Mouse (Mus musculus) hindbrain, embryonic 15.5 days (tissue): ENCODE measurements at regions not wholly inside any gene's neighbourhood (a gene's known extent, or its start where the extent isn't known, plus 50 kb on each side); places are given as distances from the start of the nearest gene placed in this dataset.

Source experiments
- ATAC-seq: fragments of 200-750 bp; cut with Nextera tagmentation; 2 replicates; pipeline ENCODE4 v1.8.0; 2017; ENCODE audit warnings: low read depth, moderate number of reproducible peaks, moderate TSS enrichment; ENCODE audit not compliant: low FRiP score
- H3K27ac ChIP-seq: fragments of 300-500 bp; sonication (generic); replicated peaks from 2 replicates; pipeline ENCODE4 v1.5.1; 2015; ENCODE audit warnings: mild to moderate bottlenecking, inconsistent platforms
- H3K27me3 ChIP-seq: fragments of 300-500 bp; sonication (generic); 2 replicates; pipeline ENCODE4 v1.6.1; 2015; ENCODE audit warnings: control low read depth, inconsistent platforms
- H3K36me3 ChIP-seq: fragments of 300-500 bp; sonication (generic); 2 replicates; pipeline ENCODE4 v1.6.1; 2015; ENCODE audit warnings: control low read depth, inconsistent platforms
- H3K4me1 ChIP-seq: fragments of 300-500 bp; sonication (generic); replicated peaks from 2 replicates; pipeline ENCODE4 v1.6.1; 2015; ENCODE audit warnings: control low read depth, inconsistent platforms
- H3K4me2 ChIP-seq: fragments of 300-500 bp; sonication (generic); 2 replicates; pipeline ENCODE4 v1.6.1; 2015; ENCODE audit warnings: moderate library complexity, mild to moderate bottlenecking, inconsistent platforms
- H3K4me3 ChIP-seq: fragments of 300-500 bp; sonication (generic); 2 replicates; pipeline ENCODE4 v1.5.1; 2015; ENCODE audit warnings: mild to moderate bottlenecking, inconsistent platforms
- H3K9ac ChIP-seq: fragments of 300-500 bp; sonication (generic); 2 replicates; pipeline ENCODE4 v1.6.1; 2015; ENCODE audit warnings: inconsistent platforms
- H3K9me3 ChIP-seq: fragments of 300-500 bp; sonication (generic); 2 replicates; pipeline ENCODE4 v1.6.1; 2016; ENCODE audit warnings: control low read depth, inconsistent platforms
- WGBS: fragments of 180-500 bp; shearing (Covaris S2); methylation state at CpG from one replicate; pipeline ENCODE4 v1.1.7; 2015; 5-methylcytosine and 5-hydroxymethylcytosine counted together

DNA sequence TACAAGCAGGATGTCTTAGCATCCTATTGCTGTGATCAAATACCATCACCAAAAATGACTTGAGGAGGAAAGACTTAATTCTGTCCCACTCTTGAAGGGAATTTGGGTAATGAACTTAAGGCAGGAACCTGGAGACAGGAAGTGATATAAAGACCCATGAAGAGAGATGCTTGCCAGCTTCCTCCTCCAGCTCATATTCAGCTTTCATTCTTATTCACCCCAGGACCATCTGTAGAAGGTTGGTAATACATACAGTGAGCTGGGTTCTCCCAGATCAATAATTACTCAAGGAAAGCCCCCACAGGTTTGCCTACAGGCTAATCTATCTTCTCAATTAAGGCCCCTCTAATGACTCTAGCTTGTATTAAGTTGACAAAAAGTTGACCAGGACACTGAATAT is 283.5 kb upstream of the Rarb start:
- ATAC-seq: no peak
- no peak overlapping the region for H3K4me2 ChIP-seq
- no peak overlapping the region for H3K9ac ChIP-seq
- no peaks in the 10 kb centered on the region for H3K9me3 ChIP-seq
- H3K36me3 ChIP-seq: no peaks in the 10 kb centered on the region
- no peak overlapping the region for H3K27ac ChIP-seq
- H3K4me1 ChIP-seq: no peaks in the 10 kb centered on the region
- H3K27me3 ChIP-seq: no peaks in the 10 kb centered on the region
- no peak overlapping the region for H3K4me3 ChIP-seq

DNA sequence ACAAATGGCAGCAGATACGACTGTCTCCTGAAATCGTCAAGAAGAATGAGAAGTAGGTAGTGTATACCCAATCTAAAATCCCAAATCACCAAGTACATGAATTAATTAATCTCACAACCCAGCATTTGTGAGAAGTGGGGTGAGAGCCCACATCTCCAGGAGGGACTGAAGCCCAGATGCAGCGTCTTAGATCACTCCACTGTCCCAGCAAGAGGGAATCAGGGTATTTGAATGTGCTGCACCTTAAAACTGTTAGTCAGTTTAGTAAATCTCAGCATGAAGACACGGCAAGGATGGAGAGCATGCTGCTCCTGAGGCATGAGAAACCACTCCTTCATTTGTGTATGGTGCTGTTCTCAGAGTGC is 271.6 kb upstream of the Rarb start:
- Histone ChIP-seq H3K4me3 (no peak overlapping the region), H3K9me3 (no peaks in the 10 kb centered on the region), H3K4me1 (0 out of 2 replicates have a peak, but pooled peaks cover 3% of the 10 kb centered on the region), H3K27ac (no peak overlapping the region), H3K27me3 (no peaks in the 10 kb centered on the region), H3K4me2 (no peak overlapping the region), H3K9ac (no peak overlapping the region), H3K36me3 (no peaks in the 10 kb centered on the region)
- peak; percentile 8; the same call in 1 of the 2 replicates for ATAC-seq
- 15% methylated on average over 4 of the region's 4 CpGs for WGBS

DNA sequence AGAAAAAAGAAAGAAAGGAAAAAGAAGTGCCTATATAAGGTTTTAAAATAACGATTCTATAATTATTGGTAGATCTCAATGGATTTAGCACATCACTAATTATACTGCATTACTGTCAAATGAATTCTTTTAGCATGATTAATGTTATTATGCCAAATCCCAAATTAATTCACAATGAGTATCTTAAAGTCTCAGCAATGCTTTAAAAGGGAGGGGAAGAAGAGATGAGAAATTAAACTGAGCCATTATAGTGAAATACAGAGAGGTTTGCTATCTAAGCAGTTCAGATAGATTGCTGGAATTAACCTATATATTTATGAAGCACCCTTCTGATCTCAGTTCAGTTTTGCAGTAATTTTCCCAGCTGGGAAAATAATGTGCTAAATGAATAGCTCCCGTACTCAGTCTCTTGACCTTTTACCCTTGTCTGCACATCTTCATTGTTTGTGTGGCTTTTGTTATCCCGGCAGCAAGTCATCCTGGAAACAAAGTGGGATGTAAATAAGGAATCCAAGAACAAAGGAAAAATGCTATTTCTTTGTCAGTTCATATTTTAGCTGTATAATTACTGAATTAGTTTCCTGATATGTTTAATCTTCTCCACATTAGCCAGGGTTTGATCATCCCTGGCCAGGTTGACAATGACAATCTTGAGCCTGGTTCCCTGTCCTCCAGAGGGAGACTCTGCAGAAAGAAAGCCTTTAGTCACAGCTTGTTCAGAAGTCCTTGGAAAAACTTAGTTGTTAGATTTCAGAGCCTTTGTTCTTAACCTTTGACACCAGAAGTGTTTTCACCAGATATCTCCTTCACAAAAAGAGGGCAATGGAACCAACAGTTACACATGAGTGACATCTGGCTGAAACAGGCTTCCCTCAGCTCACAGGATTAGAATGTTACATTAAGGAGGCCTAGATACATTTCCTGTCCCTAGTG is 270.9 kb upstream of the Rarb start:
- H3K4me2 ChIP-seq: no peak overlapping the region
- no peaks in the 10 kb centered on the region for H3K9me3 ChIP-seq
- H3K4me3 ChIP-seq: no peak overlapping the region
- 0 out of 2 replicates have a peak, but pooled peaks cover 3% of the 10 kb centered on the region for H3K4me1 ChIP-seq
- H3K36me3 ChIP-seq: no peaks in the 10 kb centered on the region
- WGBS: 14% methylated on average over 3 of the region's 3 CpGs
- ATAC-seq: no peak; the same call in 1 of the 2 replicates
- H3K9ac ChIP-seq: no peak overlapping the region
- H3K27me3 ChIP-seq: no peaks in the 10 kb centered on the region
- no peak overlapping the region for H3K27ac ChIP-seq

DNA sequence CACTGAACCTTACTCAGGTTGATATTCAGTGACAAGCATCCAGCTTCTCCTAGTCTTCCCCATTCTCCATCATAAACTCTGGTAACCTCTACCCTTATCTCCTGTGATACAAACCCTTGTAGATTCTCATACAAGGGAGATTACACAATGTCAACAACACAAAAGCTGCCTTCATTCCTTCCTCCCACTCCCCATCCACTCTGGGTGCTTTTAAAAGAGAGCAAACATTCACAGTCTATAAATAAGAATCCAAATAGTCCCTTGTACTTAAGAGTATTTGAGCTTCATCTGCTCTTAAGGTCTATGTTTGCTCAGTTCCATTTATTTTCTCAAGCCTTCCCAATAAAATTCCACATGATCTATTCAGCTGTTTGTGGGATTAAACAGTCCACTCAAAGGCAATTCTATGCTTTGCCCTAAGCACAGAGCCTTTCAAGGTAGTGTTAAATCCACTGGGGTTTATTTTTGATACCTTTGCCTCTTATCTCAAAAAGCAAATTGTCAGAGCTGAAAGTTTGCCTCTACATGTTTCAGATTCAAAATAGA is 270.2 kb upstream of the Rarb start:
- Histone ChIP-seq H3K4me3 (no peak overlapping the region), H3K4me1 (0 out of 2 replicates have a peak, but pooled peaks cover 3% of the 10 kb centered on the region), H3K9me3 (no peaks in the 10 kb centered on the region), H3K9ac (no peak overlapping the region), H3K27ac (no peak overlapping the region), H3K4me2 (no peak overlapping the region), H3K27me3 (no peaks in the 10 kb centered on the region), H3K36me3 (no peaks in the 10 kb centered on the region)
- ATAC-seq: no peak

DNA sequence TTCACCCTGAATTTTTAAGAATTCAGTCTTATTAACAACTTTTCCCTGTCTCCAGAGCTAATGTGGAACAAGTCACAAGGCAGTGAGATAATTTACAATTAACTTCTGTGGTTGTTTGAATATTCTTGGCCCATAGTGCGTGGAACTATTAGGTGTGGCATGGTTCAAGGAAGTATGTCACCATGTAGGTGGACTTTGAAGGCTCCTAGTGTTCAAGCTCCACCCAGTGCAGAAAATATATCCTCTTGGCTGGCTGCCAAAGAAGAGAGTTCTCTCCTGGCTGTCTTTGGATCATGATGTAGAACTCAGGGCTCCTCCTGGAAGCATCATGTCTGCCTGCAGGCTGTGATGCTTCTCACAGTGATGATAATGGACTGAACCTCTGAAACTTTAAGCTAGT is 268.9 kb upstream of the Rarb start:
- no peak overlapping the region for H3K4me2 ChIP-seq
- no peak overlapping the region for H3K9ac ChIP-seq
- WGBS: 93% methylated on average over 1 of the region's 1 CpGs
- no peaks in the 10 kb centered on the region for H3K36me3 ChIP-seq
- no peak for ATAC-seq
- H3K4me3 ChIP-seq: no peak overlapping the region
- H3K9me3 ChIP-seq: no peaks in the 10 kb centered on the region
- H3K4me1 ChIP-seq: 0 out of 2 replicates have a peak, but pooled peaks cover 3% of the 10 kb centered on the region
- no peaks in the 10 kb centered on the region for H3K27me3 ChIP-seq
- H3K27ac ChIP-seq: no peak overlapping the region

DNA sequence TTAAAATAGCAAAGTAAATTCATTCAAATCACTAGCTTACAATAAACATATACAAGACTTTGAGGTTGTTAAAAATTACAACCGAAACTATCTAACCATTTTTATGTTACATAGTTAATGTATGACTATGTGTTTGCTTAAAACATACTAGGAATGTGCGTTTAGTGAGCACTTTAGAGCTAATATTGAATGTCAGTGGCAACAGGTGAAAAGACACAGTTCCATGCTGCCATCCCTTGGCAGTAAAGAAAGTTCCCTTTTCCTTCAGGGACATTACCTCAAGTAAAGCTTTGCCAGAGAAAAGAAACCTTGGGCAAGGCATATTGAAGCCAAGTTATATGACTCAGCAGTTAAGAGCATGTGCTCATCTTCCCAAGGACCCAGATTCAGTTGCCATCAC is 265.0 kb upstream of the Rarb start:
- Histone ChIP-seq H3K36me3 (no peaks in the 10 kb centered on the region), H3K27ac (no peak overlapping the region), H3K4me2 (no peak overlapping the region), H3K4me3 (no peak overlapping the region), H3K4me1 (no peaks in the 10 kb centered on the region), H3K9me3 (no peaks in the 10 kb centered on the region), H3K27me3 (no peaks in the 10 kb centered on the region), H3K9ac (no peak overlapping the region)
- no peak for ATAC-seq
- WGBS: 69% methylated on average over 2 of the region's 2 CpGs

DNA sequence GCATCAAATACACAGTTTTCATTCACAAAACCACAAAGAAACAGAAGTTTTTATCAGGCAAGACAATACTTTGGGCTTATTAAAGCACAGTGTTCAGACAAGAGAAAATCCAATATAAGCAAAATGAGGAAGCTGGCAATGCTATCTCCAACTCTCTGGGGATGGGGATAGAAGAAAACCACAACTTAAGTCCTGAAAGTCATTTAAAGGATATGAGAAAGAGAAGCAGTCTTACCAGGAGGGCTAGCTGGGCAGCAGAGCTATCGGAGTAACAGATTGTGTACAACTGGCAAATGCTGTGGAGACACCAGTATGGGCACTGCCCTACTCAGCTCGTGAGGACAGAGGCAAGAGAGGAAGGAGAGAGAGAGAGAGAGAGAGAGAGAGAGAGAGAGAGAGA is 262.9 kb upstream of the Rarb start:
- no peak overlapping the region for H3K27ac ChIP-seq
- H3K27me3 ChIP-seq: no peaks in the 10 kb centered on the region
- H3K9ac ChIP-seq: no peak overlapping the region
- ATAC-seq: no peak
- H3K36me3 ChIP-seq: no peaks in the 10 kb centered on the region
- H3K4me2 ChIP-seq: no peak overlapping the region
- H3K9me3 ChIP-seq: no peaks in the 10 kb centered on the region
- no peaks in the 10 kb centered on the region for H3K4me1 ChIP-seq
- no peak overlapping the region for H3K4me3 ChIP-seq
- WGBS: 18% methylated on average over 2 of the region's 2 CpGs

DNA sequence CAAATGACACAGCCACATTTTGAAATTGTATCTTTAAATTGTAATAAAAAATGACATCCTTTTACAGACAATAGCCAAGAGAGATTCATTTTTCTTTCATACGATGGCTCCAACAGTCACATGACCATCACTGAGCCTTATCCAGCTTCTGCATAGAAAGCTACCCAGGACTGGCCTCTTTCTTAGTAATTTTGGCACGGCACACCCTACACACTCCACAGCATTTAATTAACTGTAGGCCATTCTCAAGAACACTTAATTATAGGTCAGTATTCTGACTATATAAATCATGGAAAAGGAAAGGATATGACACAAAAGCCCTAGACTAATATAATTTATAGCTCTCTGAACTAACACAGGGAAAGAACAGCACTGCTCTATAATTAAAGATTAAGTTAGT is 260.6 kb upstream of the Rarb start:
- 52% methylated on average over 2 of the region's 2 CpGs for WGBS
- H3K4me3 ChIP-seq: no peak overlapping the region
- peak; percentile 71; the same call in 1 of the 2 replicates for ATAC-seq

DNA sequence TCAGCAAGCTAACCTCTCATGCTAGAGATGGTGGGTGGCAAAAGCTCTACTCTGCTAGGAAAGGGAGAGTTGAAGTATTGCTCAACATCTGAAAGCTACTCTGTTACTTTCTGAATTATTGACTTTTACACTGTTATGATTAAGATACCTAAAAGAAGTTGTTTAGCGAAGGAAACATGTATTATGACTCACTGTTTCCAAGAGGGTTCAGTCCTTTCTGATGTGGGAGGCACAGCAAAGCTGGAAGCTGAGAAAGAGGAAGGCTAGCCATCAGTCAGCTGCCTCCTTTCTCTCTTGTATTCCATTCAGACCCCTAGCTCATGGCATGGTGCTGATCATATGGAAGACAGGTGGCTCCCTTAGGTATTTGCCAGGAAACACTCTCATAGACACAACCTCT is 242.4 kb upstream of the Rarb start:
- Histone ChIP-seq H3K27ac (no peak overlapping the region), H3K9me3 (no peaks in the 10 kb centered on the region)
- WGBS: 76% methylated on average over 1 of the region's 1 CpGs

More for the DNA sequence above, 260.6 kb upstream of the Rarb start:
- no peak overlapping the region for H3K4me2 ChIP-seq
- H3K36me3 ChIP-seq: no peaks in the 10 kb centered on the region
- H3K9me3 ChIP-seq: no peaks in the 10 kb centered on the region
- H3K27me3 ChIP-seq: no peaks in the 10 kb centered on the region
- H3K4me1 ChIP-seq: no peaks in the 10 kb centered on the region
- no peak overlapping the region for H3K9ac ChIP-seq
- H3K27ac ChIP-seq: no peak overlapping the region

DNA sequence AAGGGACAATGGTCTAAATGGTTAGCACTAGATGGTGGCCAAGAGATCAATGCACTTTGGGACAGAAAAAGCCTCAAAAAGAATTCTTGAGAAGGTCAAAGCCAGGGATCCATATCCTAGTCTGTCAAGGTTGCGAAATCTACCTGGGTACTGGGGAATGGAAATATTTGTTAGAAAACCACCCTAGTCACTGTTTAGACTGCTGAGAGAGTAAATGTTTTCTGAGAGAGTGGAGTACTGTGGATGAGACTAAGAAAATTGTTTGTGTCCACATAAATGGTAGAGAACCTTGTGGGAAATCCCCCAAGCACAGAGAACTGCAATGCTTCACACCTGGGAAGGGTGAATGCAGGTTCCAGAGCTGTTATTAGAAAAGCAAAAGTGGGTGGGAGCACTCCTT is 239.5 kb upstream of the Rarb start:
- ATAC-seq: no peak
- 96% methylated on average over 1 of the region's 1 CpGs for WGBS
- H3K4me1 ChIP-seq: no peaks in the 10 kb centered on the region

More for the DNA sequence above, 242.4 kb upstream of the Rarb start:
- H3K4me3 ChIP-seq: no peak overlapping the region
- no peaks in the 10 kb centered on the region for H3K36me3 ChIP-seq
- no peaks in the 10 kb centered on the region for H3K4me1 ChIP-seq
- ATAC-seq: no peak
- no peaks in the 10 kb centered on the region for H3K27me3 ChIP-seq
- no peak overlapping the region for H3K4me2 ChIP-seq
- no peak overlapping the region for H3K9ac ChIP-seq

DNA sequence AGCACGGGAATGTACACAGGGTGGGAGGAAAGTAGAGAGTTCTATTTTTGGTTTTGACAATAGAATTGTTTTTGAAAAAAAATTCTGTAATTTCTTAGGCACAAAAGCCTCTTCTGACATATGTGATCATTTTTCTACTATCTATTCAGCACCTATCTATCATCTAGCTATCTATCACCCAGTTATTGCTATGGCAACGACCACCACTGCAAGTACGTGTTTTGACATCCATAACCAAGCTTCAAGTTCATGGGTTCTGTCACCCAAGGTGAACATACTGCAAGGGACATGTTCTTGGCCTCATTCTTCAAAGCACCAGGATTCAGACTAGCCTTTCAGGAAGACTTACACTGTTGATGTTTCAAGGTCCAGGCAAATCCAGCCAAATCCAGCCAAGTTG is 238.4 kb upstream of the Rarb start:
- Histone ChIP-seq H3K4me3 (no peak overlapping the region), H3K4me2 (no peak overlapping the region), H3K36me3 (no peaks in the 10 kb centered on the region), H3K4me1 (no peaks in the 10 kb centered on the region), H3K27me3 (no peaks in the 10 kb centered on the region), H3K9me3 (no peaks in the 10 kb centered on the region), H3K9ac (no peak overlapping the region), H3K27ac (no peak overlapping the region)
- no peak for ATAC-seq
- 86% methylated on average over 3 of the region's 3 CpGs for WGBS

More for the DNA sequence above, 239.5 kb upstream of the Rarb start:
- Histone ChIP-seq H3K9me3 (no peaks in the 10 kb centered on the region), H3K36me3 (no peaks in the 10 kb centered on the region), H3K27ac (no peak overlapping the region), H3K9ac (no peak overlapping the region), H3K27me3 (no peaks in the 10 kb centered on the region), H3K4me3 (no peak overlapping the region), H3K4me2 (no peak overlapping the region)

DNA sequence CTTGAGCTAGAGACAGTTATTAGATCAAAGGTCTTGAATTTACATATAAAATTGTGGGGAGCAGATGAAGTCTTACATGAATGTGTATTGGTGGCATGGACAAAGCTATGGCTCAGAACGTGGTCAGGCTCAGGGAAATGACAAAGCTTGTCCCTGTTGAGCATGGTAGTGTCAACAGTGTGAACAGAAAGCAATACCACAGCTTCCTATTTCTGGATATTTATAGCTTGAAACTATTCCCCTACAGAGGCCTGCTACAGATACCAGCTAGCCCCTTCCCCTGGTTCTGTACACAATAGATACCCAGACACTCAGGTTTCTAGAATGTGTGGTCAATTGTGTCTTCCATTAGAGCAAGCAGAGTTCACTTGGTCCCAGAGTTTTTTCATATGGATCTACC is 236.8 kb upstream of the Rarb start:
- no peak for ATAC-seq
- H3K27ac ChIP-seq: no peak overlapping the region

More for the DNA sequence above, 236.8 kb upstream of the Rarb start:
- Histone ChIP-seq H3K9ac (no peak overlapping the region), H3K27me3 (no peaks in the 10 kb centered on the region), H3K9me3 (no peaks in the 10 kb centered on the region), H3K36me3 (no peaks in the 10 kb centered on the region), H3K4me3 (no peak overlapping the region), H3K4me1 (no peaks in the 10 kb centered on the region), H3K4me2 (no peak overlapping the region)
- 86% methylated on average over 1 of the region's 1 CpGs for WGBS
